Mouse (Mus musculus) small intestine, adult 2 months (tissue): Measurements from ENCODE around the gene Ccdc91.

Experiments used
- CTCF ChIP-seq: fragments of 200-500 bp; IDR thresholded peaks from 2 replicates; pipeline ENCODE4 v1.5.1; 2012; ENCODE audit warnings: low read depth, mild to moderate bottlenecking, control low read depth, inconsistent platforms, low read length, moderate library complexity, mixed read lengths; ENCODE audit not compliant: insufficient replicate concordance, insufficient read length; ENCODE audit errors: extremely low read depth
- POLR2A ChIP-seq: fragments of 200-500 bp; IDR thresholded peaks from 2 replicates; pipeline ENCODE4 v1.6.1; 2012; ENCODE audit warnings: low read depth, mild to moderate bottlenecking, control low read depth, inconsistent platforms, low read length, moderate library complexity

DNA sequence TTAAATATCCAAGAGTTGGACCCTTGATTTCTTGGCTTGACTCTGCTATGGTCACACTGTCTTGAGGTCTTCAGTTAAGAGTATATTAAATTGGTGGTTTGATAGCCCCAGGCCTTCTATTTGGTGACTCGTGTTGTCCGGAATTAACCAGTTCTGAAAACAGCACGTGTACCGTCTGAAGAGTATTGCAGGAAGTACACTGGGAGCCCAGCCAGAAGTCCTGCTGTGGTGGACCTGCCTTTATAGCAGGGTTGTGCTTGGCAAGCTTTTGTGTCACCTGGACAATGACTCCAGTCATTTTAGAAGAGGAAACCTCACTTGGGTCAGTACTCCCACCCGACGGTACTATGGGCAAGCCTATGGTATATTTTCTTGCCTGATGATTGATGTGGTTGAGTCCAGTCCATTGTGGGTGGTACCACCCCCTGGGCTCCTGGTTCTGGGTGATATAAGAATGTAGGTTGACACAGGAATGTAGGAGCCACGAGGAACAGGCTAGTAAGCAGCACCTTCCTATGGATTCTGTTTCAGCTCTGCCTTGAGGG, 63.5 kb downstream of the Ccdc91 start:
- TF ChIP-seq CTCF = no peak
- TF ChIP-seq POLR2A = no peak
